Mouse (Mus musculus): Measurements from ENCODE around the gene Gm21964.

DNA sequence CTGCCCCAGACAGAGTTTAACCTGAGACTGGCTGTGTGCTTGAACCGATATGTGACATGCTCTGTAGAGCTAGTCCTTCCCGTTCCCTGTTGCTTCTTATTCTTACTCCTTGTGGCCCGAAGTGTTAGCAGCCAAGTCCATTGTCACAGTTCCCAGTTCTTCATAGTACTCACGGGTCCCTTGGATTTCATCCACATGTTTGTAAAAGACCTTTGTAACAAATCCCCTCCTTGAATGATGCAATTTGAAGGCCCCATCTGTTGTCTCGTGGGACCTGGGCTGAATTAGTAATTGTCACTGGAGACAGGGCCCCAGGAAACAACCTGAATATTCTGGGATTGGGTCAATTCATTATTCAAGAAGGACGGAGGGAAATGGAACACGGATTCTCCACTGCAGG lies 34.5 kb downstream of the Gm21964 start:
- TF ChIP-seq MAX (IDR thresholded peaks at IDR 0.05; ENCODE audit: low read length) (no peak), MXI1 (IDR thresholded peaks at IDR 0.05; ENCODE audit: low read depth, low read length) (no peak), CTCF (IDR thresholded peaks at IDR 0.05 in 2 of 3, conservative IDR thresholded peaks at IDR 0.05 in 1 of 3; ENCODE audit: control insufficient read depth in 1 of 3, insufficient read depth in 1 of 3, low read depth in 2 of 3, low read length in 3 of 3, poor library complexity in 1 of 3, severe bottlenecking in 1 of 3) (no peak), E2F4 (IDR thresholded peaks at IDR 0.05; ENCODE audit: borderline replicate concordance, low read depth, low read length) (no peak), HCFC1 (IDR thresholded peaks at IDR 0.05; ENCODE audit: low read depth, low read length) (no peak), TCF12 (IDR thresholded peaks at IDR 0.05; ENCODE audit: low read depth, low read length) (no peak), GABPA (IDR thresholded peaks at IDR 0.05; ENCODE audit: low read depth, low read length) (no peak), JUND (IDR thresholded peaks at IDR 0.05; ENCODE audit: low read depth, low read length) (no peak), POLR2A (IDR thresholded peaks at IDR 0.05; ENCODE audit: control insufficient read depth in 1 of 2, insufficient read depth in 1 of 2, low read depth in 1 of 2, low read length in 2 of 2, poor library complexity in 1 of 2) (no peak)
